In the genomic region with DNA sequence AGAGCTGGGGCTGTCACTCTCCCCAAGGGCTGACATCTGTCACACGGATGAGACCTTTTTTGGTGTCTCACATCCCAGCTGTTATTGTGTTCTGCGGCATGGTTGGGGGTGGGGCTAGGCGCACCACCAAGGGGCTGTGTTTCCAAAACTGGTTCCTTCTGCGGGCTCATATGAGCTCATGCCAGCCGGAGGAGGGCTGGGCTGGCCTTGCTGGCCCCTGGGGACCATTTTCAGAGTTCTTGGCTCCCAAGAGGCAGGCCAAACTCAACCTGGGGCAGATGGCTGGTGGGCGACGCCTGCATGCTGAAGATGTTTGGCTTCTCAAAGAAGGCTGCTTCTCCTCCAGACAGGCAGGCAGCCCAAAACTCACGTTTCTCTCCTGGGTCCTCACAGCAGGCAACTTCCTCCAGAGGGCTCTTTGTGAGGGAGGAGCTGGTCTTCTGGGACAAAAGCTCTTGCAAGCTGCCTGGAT, we compare ENCODE assay signal across 9 mouse cellular contexts.
DNase-seq lines count a peak whose midpoint lies in the region; ATAC-seq lines count a peak whose summit lies in the region.
"Had no signal": no experiment of that assay in that cellular context is flagged by ENCODE, and none has a peak within 500 bp of the region (broad histone marks: within the 10 kb centered on the region; RNA-seq: fewer than 3 reads in every experiment).

No protein-coding gene starts in this region.

- no peaks in the 10 kb centered on the region for H3K36me3 ChIP-seq in embryonic facial prominence, embryonic 12.5 days
- no peaks in the 10 kb centered on the region for H3K36me3 ChIP-seq in limb, embryonic 13.5 days

- H3K27me3 ChIP-seq in embryonic facial prominence, embryonic 12.5 days: no peaks in the 10 kb centered on the region
- no peaks in the 10 kb centered on the region for H3K27me3 ChIP-seq in limb, embryonic 13.5 days

- no peak overlapping the region for H3K4me2 ChIP-seq in embryonic facial prominence, embryonic 12.5 days (replicated peaks)
- no peak overlapping the region for H3K4me2 ChIP-seq in limb, embryonic 13.5 days (replicated peaks)

- no peak overlapping the region for H3K4me3 ChIP-seq in embryonic facial prominence, embryonic 12.5 days
- H3K4me3 ChIP-seq in limb, embryonic 13.5 days: no peak overlapping the region

- peaks cover 13% of the 10 kb centered on the region for H3K4me1 ChIP-seq in embryonic facial prominence, embryonic 12.5 days
- H3K4me1 ChIP-seq in limb, embryonic 13.5 days: peaks cover 17% of the 10 kb centered on the region

- 48% methylated on average over 8 of the region's 8 CpGs for WGBS in embryonic facial prominence, embryonic 12.5 days
- WGBS in limb, embryonic 13.5 days: 38% methylated on average over 8 of the region's 8 CpGs

- no peak for ATAC-seq in embryonic facial prominence, embryonic 12.5 days (ENCODE audit: insufficient number of reproducible peaks, insufficient read depth, low FRiP score, low TSS enrichment)
- peak; percentile 42; the same call in 1 of the 2 replicates for ATAC-seq in limb, embryonic 13.5 days (ENCODE audit: low FRiP score, low read depth)

- H3K9me3 ChIP-seq in embryonic facial prominence, embryonic 12.5 days: no peaks in the 10 kb centered on the region
- H3K9me3 ChIP-seq in limb, embryonic 13.5 days: peaks cover 8% of the 10 kb centered on the region; the same call in 1 of the 2 replicates

- peak overlapping the region; percentile 51; the same call in 1 of the 2 replicates for H3K27ac ChIP-seq in embryonic facial prominence, embryonic 12.5 days
- H3K27ac ChIP-seq in limb, embryonic 13.5 days: peak overlapping the region; percentile 53

- intact Hi-C loops in heart, postnatal 14 days (cut with DNase I): no loop called here

- DNase-seq in left cerebral cortex, adult 18-20 months (ENCODE audit: low spot score in 2 of 2): peak; percentile 72 to 78
- no peak for DNase-seq in left cerebral cortex, adult 11 months (ENCODE audit: low spot score)
- DNase-seq in thymus, postnatal 0 days (ENCODE audit: low spot score): peak; percentile 90
- DNase-seq in adrenal gland, adult 8-10 months: no peak
- DNase-seq in heart, postnatal 14 days: no peak
- no peak for DNase-seq in adrenal gland, adult (ENCODE audit: inconsistent age in 2 of 2, low spot score in 1 of 2)
- DNase-seq: lung, adult 18-20 months had no signal

- H3K9ac ChIP-seq in embryonic facial prominence, embryonic 12.5 days: no peak overlapping the region
- H3K9ac ChIP-seq in limb, embryonic 13.5 days: peak overlapping the region; percentile 26; the same call in 1 of the 2 replicates

Comparison
In these comparisons a context has a peak if more than half of its experiments do, and no peak if none do; other contexts are left out.
1. DNase-seq: peak in left cerebral cortex, adult 18-20 months (2 of 2) and thymus, postnatal 0 days (single experiment); none in left cerebral cortex, adult 11 months (single experiment), adrenal gland, adult 8-10 months (single experiment), heart, postnatal 14 days (0 of 2) and adrenal gland, adult (0 of 2).